Mouse (Mus musculus): ENCODE results near the gene Igsf11. TPM values are rescaled to one million over a fixed set of nuclear protein-coding genes. Genes with fewer than 3 reads are reported as not detected.

Igsf11 gene
- polyA plus RNA-seq, 1 experiment from 2014 or later: 0.81 TPM

- Histone ChIP-seq H3K4me3 (no peak overlapping the region), H3K36me3 (no peaks in the 10 kb centered on the region), H3K4me1 (0 out of 2 replicates have a peak, but pooled peaks cover 3% of the 10 kb centered on the region), H3K4me2 (replicated peaks) (no peak overlapping the region), H3K27ac (no peak overlapping the region), H3K9ac (no peak overlapping the region), H3K9me3 (no peaks in the 10 kb centered on the region), H3K27me3 (peaks cover 26% of the 10 kb centered on the region)
- ATAC-seq (ENCODE audit: insufficient number of reproducible peaks, insufficient read depth, low FRiP score, low TSS enrichment): no peak
- 62% methylated on average over 9 of the region's 9 CpGs for WGBS
These were observed 15.8 kb downstream of the Igsf11 start for GRCm38 (mm10) chr16:38908304-38908703.

- no peak for ATAC-seq (ENCODE audit: insufficient number of reproducible peaks, insufficient read depth, low FRiP score, low TSS enrichment)
- no peak overlapping the region for H3K4me2 ChIP-seq (replicated peaks)
- no peak overlapping the region for H3K27ac ChIP-seq
- H3K9ac ChIP-seq: no peak overlapping the region
- no peak overlapping the region for H3K4me3 ChIP-seq
- H3K36me3 ChIP-seq: no peaks in the 10 kb centered on the region
- H3K27me3 ChIP-seq: peaks cover 15% of the 10 kb centered on the region
- WGBS: 66% methylated on average over 12 of the region's 12 CpGs
- H3K4me1 ChIP-seq: 0 out of 2 replicates have a peak, but pooled peaks cover 3% of the 10 kb centered on the region
- H3K9me3 ChIP-seq: no peaks in the 10 kb centered on the region
These were observed 17.0 kb downstream of the Igsf11 start for GRCm38 (mm10) chr16:38909506-38909905.

- Histone ChIP-seq H3K27ac (no peak overlapping the region), H3K36me3 (no peaks in the 10 kb centered on the region), H3K9me3 (no peaks in the 10 kb centered on the region), H3K9ac (no peak overlapping the region), H3K4me2 (replicated peaks) (no peak overlapping the region), H3K27me3 (peaks cover 12% of the 10 kb centered on the region; the same call in 1 of the 2 replicates), H3K4me3 (no peak overlapping the region), H3K4me1 (0 out of 2 replicates have a peak, but pooled peaks cover 3% of the 10 kb centered on the region)
- WGBS: 91% methylated on average over 8 of the region's 8 CpGs
- no peak for ATAC-seq (ENCODE audit: insufficient number of reproducible peaks, insufficient read depth, low FRiP score, low TSS enrichment)
These were observed 17.6 kb downstream of the Igsf11 start for GRCm38 (mm10) chr16:38910088-38910487.

GRCm38 (mm10) chr16:38915451-38915850 lies 23.0 kb downstream of the Igsf11 start:
- Histone ChIP-seq H3K4me2 (replicated peaks) (no peak overlapping the region), H3K4me3 (no peak overlapping the region), H3K27ac (no peak overlapping the region), H3K9me3 (no peaks in the 10 kb centered on the region), H3K4me1 (no peaks in the 10 kb centered on the region), H3K27me3 (no peaks in the 10 kb centered on the region), H3K36me3 (no peaks in the 10 kb centered on the region), H3K9ac (no peak overlapping the region)
- WGBS: 87% methylated on average over 4 of the region's 4 CpGs
- no peak for ATAC-seq (ENCODE audit: insufficient number of reproducible peaks, insufficient read depth, low FRiP score, low TSS enrichment)

GRCm38 (mm10) chr16:38916053-38916786 lies 23.7 kb downstream of the Igsf11 start:
- Histone ChIP-seq H3K9me3 (no peaks in the 10 kb centered on the region), H3K9ac (no peak overlapping the region), H3K27me3 (no peaks in the 10 kb centered on the region), H3K4me2 (replicated peaks) (no peak overlapping the region), H3K36me3 (no peaks in the 10 kb centered on the region), H3K4me1 (no peaks in the 10 kb centered on the region), H3K27ac (no peak overlapping the region), H3K4me3 (no peak overlapping the region)
- WGBS: 86% methylated on average over 12 of the region's 12 CpGs
- ATAC-seq (ENCODE audit: insufficient number of reproducible peaks, insufficient read depth, low FRiP score, low TSS enrichment): no peak

GRCm38 (mm10) chr16:38916885-38917284 lies 24.4 kb downstream of the Igsf11 start:
- 83% methylated on average over 5 of the region's 5 CpGs for WGBS

GRCm38 (mm10) chr16:38918121-38918520 lies 25.6 kb downstream of the Igsf11 start:
- H3K36me3 ChIP-seq: no peaks in the 10 kb centered on the region
- no peak overlapping the region for H3K4me3 ChIP-seq
- H3K27ac ChIP-seq: no peak overlapping the region
- H3K9me3 ChIP-seq: no peaks in the 10 kb centered on the region
- ATAC-seq (ENCODE audit: insufficient number of reproducible peaks, insufficient read depth, low FRiP score, low TSS enrichment): no peak
- H3K4me1 ChIP-seq: no peaks in the 10 kb centered on the region
- 88% methylated on average over 2 of the region's 2 CpGs for WGBS
- no peak overlapping the region for H3K9ac ChIP-seq
- H3K4me2 ChIP-seq (replicated peaks): no peak overlapping the region
- H3K27me3 ChIP-seq: no peaks in the 10 kb centered on the region

More at GRCm38 (mm10) chr16:38916885-38917284, 24.4 kb downstream of the Igsf11 start:
- Histone ChIP-seq H3K4me3 (no peak overlapping the region), H3K9me3 (no peaks in the 10 kb centered on the region), H3K27ac (no peak overlapping the region), H3K9ac (no peak overlapping the region), H3K4me2 (replicated peaks) (no peak overlapping the region), H3K36me3 (no peaks in the 10 kb centered on the region), H3K27me3 (no peaks in the 10 kb centered on the region), H3K4me1 (no peaks in the 10 kb centered on the region)
- no peak for ATAC-seq (ENCODE audit: insufficient number of reproducible peaks, insufficient read depth, low FRiP score, low TSS enrichment)

GRCm38 (mm10) chr16:38920488-38920887 lies 28.0 kb downstream of the Igsf11 start:
- no peak for ATAC-seq (ENCODE audit: insufficient number of reproducible peaks, insufficient read depth, low FRiP score, low TSS enrichment)
- WGBS: 87% methylated on average over 5 of the region's 5 CpGs
- no peak overlapping the region for H3K9ac ChIP-seq

GRCm38 (mm10) chr16:38924940-38925339 lies 32.5 kb downstream of the Igsf11 start:
- H3K9me3 ChIP-seq: no peaks in the 10 kb centered on the region
- no peak overlapping the region for H3K4me3 ChIP-seq
- no peaks in the 10 kb centered on the region for H3K27me3 ChIP-seq
- no peaks in the 10 kb centered on the region for H3K36me3 ChIP-seq
- H3K27ac ChIP-seq: no peak overlapping the region
- H3K4me2 ChIP-seq (replicated peaks): 0 out of 2 replicates have a peak overlapping the region, but pooled peaks have one; percentile 24
- 40% methylated on average over 13 of the region's 13 CpGs for WGBS
- H3K9ac ChIP-seq: no peak overlapping the region
- peaks cover 9% of the 10 kb centered on the region for H3K4me1 ChIP-seq
- ATAC-seq (ENCODE audit: insufficient number of reproducible peaks, insufficient read depth, low FRiP score, low TSS enrichment): peak; percentile 56; the same call in 1 of the 2 replicates

More at GRCm38 (mm10) chr16:38920488-38920887, 28.0 kb downstream of the Igsf11 start:
- Histone ChIP-seq H3K4me2 (replicated peaks) (no peak overlapping the region), H3K27me3 (no peaks in the 10 kb centered on the region), H3K9me3 (no peaks in the 10 kb centered on the region), H3K27ac (no peak overlapping the region), H3K4me1 (peaks cover 9% of the 10 kb centered on the region), H3K4me3 (no peak overlapping the region), H3K36me3 (no peaks in the 10 kb centered on the region)

GRCm38 (mm10) chr16:38928760-38929159 lies 36.3 kb downstream of the Igsf11 start:
- WGBS: 69% methylated on average over 7 of the region's 7 CpGs
- H3K27me3 ChIP-seq: no peaks in the 10 kb centered on the region

GRCm38 (mm10) chr16:38931519-38931918 lies 39.0 kb downstream of the Igsf11 start:
- H3K4me3 ChIP-seq: no peak overlapping the region
- no peak for ATAC-seq (ENCODE audit: insufficient number of reproducible peaks, insufficient read depth, low FRiP score, low TSS enrichment)
- H3K36me3 ChIP-seq: no peaks in the 10 kb centered on the region
- H3K27me3 ChIP-seq: no peaks in the 10 kb centered on the region
- no peaks in the 10 kb centered on the region for H3K4me1 ChIP-seq
- 85% methylated on average over 6 of the region's 6 CpGs for WGBS
- H3K4me2 ChIP-seq (replicated peaks): no peak overlapping the region
- H3K9me3 ChIP-seq: no peaks in the 10 kb centered on the region
- no peak overlapping the region for H3K27ac ChIP-seq
- no peak overlapping the region for H3K9ac ChIP-seq

More at GRCm38 (mm10) chr16:38928760-38929159, 36.3 kb downstream of the Igsf11 start:
- Histone ChIP-seq H3K9me3 (no peaks in the 10 kb centered on the region), H3K4me3 (no peak overlapping the region), H3K36me3 (no peaks in the 10 kb centered on the region), H3K27ac (no peak overlapping the region), H3K9ac (no peak overlapping the region), H3K4me1 (peaks cover 9% of the 10 kb centered on the region), H3K4me2 (replicated peaks) (no peak overlapping the region)
- ATAC-seq (ENCODE audit: insufficient number of reproducible peaks, insufficient read depth, low FRiP score, low TSS enrichment): no peak

- Histone ChIP-seq H3K27me3 (no peaks in the 10 kb centered on the region), H3K9ac (no peak overlapping the region), H3K9me3 (no peaks in the 10 kb centered on the region), H3K36me3 (no peaks in the 10 kb centered on the region), H3K27ac (no peak overlapping the region), H3K4me2 (replicated peaks) (no peak overlapping the region), H3K4me1 (no peaks in the 10 kb centered on the region), H3K4me3 (no peak overlapping the region)
- ATAC-seq (ENCODE audit: insufficient number of reproducible peaks, insufficient read depth, low FRiP score, low TSS enrichment): no peak
- 85% methylated on average over 3 of the region's 3 CpGs for WGBS
These were observed 48.3 kb downstream of the Igsf11 start for GRCm38 (mm10) chr16:38940805-38941204.
